Mouse (Mus musculus) left cerebral cortex, postnatal 14 days (tissue): Measurements from ENCODE around the gene Fkbpl. TPM values are rescaled to one million over a fixed set of nuclear protein-coding genes. Genes with fewer than 3 reads are reported as not detected.

Experiments
- DNase-seq, 2 experiments: peaks; one replicate each; pipeline ENCODE4 v3.0.0; 2021 to 2022; ENCODE audit warnings: low spot score in 2 of 2, mixed read lengths in 1 of 2
- intact Hi-C: fragments of 180-260 bp; cut with DNase I; formaldehyde crosslinking; loops from one replicate; pipeline ENCODE4 v1.15.1; 2025
- total RNA-seq, 2 experiments: library from RNA; stranded (reverse); gene quantifications; 2 replicates each; pipeline ENCODE4 v1.2.3; 2021

The Fkbpl gene
- total RNA-seq, 2 experiments from 2014 or later: 16.1 to 16.7 TPM

- intact Hi-C loops: loop anchor here (10.0 kb wide), 1 partner anchor 178 kb away; no protein-coding TSS in a partner anchor
- no peak for DNase-seq
Observed at GRCm38 (mm10) chr17:34623161-34623560, 21.4 kb upstream of the Fkbpl start.

GRCm38 (mm10) chr17:34624981-34625380 lies 19.6 kb upstream of the Fkbpl start:
- intact Hi-C loops: loop anchor here (10.0 kb wide), 1 partner anchor 180 kb away; no protein-coding TSS in a partner anchor
- DNase-seq: no peak

- no peak for DNase-seq
- intact Hi-C loops: loop anchor here (10.0 kb wide), 1 partner anchor 181 kb away; no protein-coding TSS in a partner anchor
Observed at GRCm38 (mm10) chr17:34626062-34626772, 18.3 kb upstream of the Fkbpl start.

GRCm38 (mm10) chr17:34626773-34627092 lies 17.8 kb upstream of the Fkbpl start:
- intact Hi-C loops: loop anchor here (10.0 kb wide), 1 partner anchor 182 kb away; no protein-coding TSS in a partner anchor
- DNase-seq: no peak

GRCm38 (mm10) chr17:34627093-34627942 lies 17.2 kb upstream of the Fkbpl start:
- peak; percentile 86 to 94 for DNase-seq
- intact Hi-C loops: loop anchor here (10.0 kb wide), 1 partner anchor 183 kb away; no protein-coding TSS in a partner anchor

- peak in 1 of 2 experiments; percentile 52 for DNase-seq
- intact Hi-C loops: loop anchor here (10.0 kb wide), 1 partner anchor 183 kb away; no protein-coding TSS in a partner anchor
Observed at GRCm38 (mm10) chr17:34627943-34628643, 16.5 kb upstream of the Fkbpl start, which contains the start of gene Ppt2. Gene Ppt2, minus strand, starts transcription at chr17:34628510.

GRCm38 (mm10) chr17:34628644-34628967 lies 16.0 kb upstream of the Fkbpl start:
- no peak for DNase-seq
- intact Hi-C loops: loop anchor here (10.0 kb wide), 1 partner anchor 184 kb away; no protein-coding TSS in a partner anchor

GRCm38 (mm10) chr17:34629221-34629751 lies 15.3 kb upstream of the Fkbpl start, which contains the start of gene Prrt1:
Gene Prrt1, plus strand, starts transcription at chr17:34629533.
- intact Hi-C loops: loop anchor here (10.0 kb wide), 1 partner anchor 184 kb away; no protein-coding TSS in a partner anchor
- peak; percentile 73 to 83 for DNase-seq

- intact Hi-C loops: loop anchor here (10.0 kb wide), 1 partner anchor 185 kb away; no protein-coding TSS in a partner anchor
- DNase-seq: no peak
Observed at GRCm38 (mm10) chr17:34629796-34630603, 14.6 kb upstream of the Fkbpl start.

GRCm38 (mm10) chr17:34630761-34631301 lies 13.7 kb upstream of the Fkbpl start:
- DNase-seq: peak in 1 of 2 experiments; percentile 43

GRCm38 (mm10) chr17:34631647-34632046 lies 12.9 kb upstream of the Fkbpl start:
- intact Hi-C loops: no loop called here

More at GRCm38 (mm10) chr17:34630761-34631301, 13.7 kb upstream of the Fkbpl start:
- intact Hi-C loops: no loop called here

GRCm38 (mm10) chr17:34632261-34632691 lies 12.3 kb upstream of the Fkbpl start:
- intact Hi-C loops: no loop called here
- DNase-seq: peak; percentile 83 to 87

More at GRCm38 (mm10) chr17:34631647-34632046, 12.9 kb upstream of the Fkbpl start:
- no peak for DNase-seq

GRCm38 (mm10) chr17:34635671-34636070 lies 8.9 kb upstream of the Fkbpl start:
- no peak for DNase-seq
- intact Hi-C loops: no loop called here

GRCm38 (mm10) chr17:34637459-34637858 lies 7.1 kb upstream of the Fkbpl start:
- intact Hi-C loops: no loop called here
- no peak for DNase-seq

- no peak for DNase-seq
- intact Hi-C loops: no loop called here
Observed at GRCm38 (mm10) chr17:34639461-34640255, 4.9 kb upstream of the Fkbpl start.

- intact Hi-C loops: no loop called here
- peak in 1 of 2 experiments; percentile 58 for DNase-seq
Observed at GRCm38 (mm10) chr17:34640778-34641601, 3.6 kb upstream of the Fkbpl start.
